Mouse (Mus musculus) liver, adult (tissue): ENCODE measurements around the gene Primpol.

ENCODE experiments used
- GATA4 ChIP-seq: IDR thresholded peaks from 2 replicates; pipeline ENCODE4 v1.6.1; 2014; ENCODE audit warnings: mild to moderate bottlenecking, low read length; ENCODE audit not compliant: insufficient replicate concordance

Gene Primpol

DNA sequence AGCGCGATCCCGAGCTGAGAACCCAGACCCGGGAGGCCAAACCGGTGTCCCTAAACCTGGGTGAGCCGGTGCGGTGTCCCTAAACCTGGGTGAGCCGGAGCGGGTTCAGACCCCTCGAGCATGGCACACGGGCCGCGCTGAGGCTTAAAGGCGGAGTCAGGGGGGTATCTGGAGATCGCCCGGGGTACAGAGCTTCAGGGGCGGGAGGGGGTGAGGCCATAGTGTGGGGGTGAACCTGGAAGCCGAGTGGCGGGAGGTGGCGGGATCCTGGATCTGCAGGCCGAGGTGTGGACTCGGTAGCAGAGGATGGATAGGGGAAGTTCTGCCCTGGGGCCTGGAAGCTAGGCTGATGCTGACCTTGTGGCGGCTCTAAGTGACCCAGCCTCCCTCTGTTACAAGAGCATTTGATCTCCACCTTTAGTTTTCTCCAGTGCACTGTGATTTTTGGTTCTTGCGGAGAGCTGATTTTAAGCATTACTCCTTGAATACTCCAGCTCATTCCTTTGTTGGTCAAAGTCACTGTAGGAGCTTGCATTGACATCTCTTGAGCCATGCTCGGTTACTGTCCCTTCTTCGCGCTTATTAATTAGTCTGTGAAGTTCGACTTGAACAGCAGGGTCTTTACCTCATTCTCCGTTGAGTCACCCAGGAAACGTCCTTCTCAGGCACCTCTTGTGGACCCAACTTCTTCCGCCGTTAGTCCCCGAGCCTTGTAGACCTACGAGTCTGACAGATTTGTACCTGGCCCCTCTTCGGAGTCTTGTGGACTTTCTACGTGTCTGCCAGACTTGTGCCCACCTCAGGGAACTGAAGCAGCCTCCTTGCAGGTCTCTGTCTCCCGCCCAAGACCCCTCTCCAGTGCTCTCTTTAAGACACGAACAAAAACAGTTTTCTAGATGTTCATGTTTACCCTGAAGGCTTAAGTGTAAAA, 943 bp upstream of the Primpol start:
- TF ChIP-seq GATA4: no peak

DNA sequence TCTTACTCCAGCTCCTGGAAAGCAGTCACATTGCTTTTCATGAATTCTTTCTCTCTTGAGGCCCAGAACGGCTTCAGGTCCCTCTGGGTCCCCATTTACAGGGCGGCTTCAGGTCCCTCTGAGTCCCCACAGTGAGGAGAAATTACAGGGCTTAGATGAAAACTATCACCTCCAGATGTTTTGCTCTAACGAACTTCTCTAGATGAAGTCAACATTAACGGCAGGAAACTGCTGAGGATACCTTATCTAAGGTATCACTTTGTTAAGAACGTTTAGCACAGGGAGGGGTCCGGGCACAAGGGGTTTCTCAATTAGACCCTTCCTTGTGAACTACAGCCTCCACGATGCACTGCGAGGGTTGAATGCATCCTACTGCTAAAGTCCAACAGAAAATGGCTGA, 1.1 kb downstream of the Primpol start:
- no peak for TF ChIP-seq GATA4

DNA sequence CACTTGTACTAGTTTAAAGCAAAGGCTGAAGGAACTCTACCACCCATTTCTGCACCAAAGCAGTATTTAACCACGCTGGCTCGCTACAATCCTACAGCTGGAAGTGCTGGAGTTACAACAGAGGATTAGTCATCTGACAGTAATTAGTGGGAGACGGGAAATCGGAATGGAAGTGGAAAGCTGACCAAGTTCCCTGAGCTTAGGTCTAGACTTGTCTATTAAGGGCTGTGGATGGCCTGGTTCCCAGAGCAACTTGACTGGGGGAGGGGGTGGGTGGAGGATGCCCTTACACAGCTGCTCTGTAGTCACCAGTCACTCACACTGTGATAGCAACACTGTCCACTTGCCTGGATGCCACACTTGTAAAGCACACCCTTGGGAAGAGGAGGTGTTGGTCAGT, 3.6 kb downstream of the Primpol start:
- TF ChIP-seq GATA4: no peak

DNA sequence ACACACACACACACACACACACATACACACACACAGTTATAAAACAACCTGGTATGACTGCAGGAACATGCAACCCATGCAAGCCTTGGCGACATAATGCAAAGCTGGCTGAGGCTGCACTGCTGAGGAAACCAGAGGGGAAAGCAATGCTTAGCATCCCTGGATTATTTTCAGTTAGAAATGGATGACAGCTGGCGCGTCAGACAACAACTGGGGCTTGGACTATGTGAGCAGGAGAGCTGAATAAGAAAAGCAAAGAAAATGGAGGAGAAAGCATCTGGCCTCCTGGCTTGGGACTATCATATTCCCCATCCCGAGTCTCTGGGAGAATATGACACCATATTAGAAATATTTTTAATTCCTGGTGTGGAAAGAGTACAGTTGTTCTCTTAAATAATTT, 4.1 kb downstream of the Primpol start:
- TF ChIP-seq GATA4: no peak

DNA sequence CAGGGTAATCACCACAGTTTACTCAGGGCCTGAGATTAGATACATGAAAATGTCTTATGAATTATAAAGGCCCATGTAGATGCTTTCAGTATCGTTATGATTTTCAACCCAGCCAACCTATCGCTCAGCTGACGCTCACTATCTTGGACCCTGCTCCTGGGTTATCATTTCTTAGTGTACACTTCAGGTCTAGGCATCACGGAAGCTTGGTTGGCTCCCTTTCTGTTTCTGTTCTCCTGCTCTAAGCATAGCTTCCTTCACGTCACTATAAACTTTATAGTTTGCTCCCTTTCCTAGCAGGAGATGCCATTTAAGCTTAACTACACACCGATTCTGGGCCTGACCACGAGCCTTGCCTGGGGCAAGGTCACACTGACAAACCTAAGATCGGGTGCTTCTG, 5.5 kb downstream of the Primpol start:
- TF ChIP-seq GATA4: no peak

DNA sequence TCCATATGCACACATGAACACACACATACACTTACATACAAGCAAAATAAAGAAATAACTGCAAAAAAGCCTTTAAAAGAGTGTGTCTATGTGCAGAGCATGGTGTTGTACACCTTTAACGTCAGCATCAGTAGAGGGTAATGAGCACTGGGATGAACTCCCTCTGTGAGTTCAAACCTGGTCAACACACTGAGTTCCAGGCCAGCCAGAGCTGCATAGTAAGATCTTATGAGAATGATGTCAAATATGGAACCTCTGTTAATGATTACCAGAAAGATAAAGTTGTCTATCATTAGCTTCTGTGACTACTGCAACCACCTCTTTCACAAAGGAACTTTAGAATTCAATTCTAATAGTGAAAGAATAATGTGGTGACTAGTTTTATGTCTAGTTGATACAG, 10.1 kb downstream of the Primpol start:
- TF ChIP-seq GATA4: no peak

DNA sequence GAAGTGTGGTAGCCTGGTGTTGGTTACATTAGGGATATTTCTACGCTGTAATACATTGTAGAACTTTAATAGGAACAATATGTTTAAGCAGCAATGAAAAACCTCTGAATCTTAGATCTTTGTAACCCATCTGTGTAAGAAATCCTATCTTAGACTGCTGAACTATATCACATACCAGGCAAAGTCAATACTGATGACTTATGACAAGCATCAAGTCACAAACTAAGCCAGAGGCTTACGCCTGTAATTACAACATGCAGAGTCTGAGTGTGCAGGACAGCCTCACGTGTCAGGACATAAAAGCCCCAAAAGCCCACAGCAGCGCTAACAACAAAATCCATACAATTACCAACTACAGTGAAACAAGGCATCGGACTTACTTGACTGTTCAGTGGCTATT, 13.4 kb downstream of the Primpol start:
- no peak for TF ChIP-seq GATA4

DNA sequence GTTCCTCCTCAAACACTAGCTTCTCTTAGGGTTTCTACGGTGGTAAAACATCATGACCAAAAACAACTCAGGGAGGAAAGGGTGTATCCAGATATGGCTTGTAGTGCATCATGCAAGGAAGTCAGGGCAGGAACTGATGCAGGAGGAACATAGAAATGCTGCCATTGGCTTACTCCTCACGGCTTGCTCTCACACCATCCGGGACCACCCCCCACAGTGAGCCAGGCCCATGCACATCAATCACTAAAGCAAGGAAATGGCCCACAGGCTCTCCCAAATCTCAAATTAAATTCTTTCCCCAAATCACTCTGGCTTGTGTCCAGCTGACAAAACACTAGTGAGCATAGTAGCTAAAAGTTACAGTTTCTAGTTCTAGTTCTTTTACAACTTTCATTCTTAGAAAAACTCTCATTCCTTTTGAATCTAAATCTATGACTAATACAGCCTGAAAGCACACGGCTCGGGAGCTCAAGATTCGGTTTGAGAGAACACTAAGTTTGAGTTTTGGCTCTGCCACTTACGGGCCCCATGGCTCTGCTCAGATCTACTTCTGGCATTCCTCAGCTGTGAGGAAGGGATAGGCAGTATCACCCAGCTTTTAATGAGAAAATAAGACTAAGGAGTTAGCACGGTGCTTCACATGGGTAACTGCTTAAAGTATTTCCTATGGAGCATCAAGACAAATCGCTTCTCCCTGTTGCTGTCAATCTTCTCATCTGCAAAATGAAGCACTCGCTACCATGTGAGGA, 15.9 kb downstream of the Primpol start:
- TF ChIP-seq GATA4: no peak

DNA sequence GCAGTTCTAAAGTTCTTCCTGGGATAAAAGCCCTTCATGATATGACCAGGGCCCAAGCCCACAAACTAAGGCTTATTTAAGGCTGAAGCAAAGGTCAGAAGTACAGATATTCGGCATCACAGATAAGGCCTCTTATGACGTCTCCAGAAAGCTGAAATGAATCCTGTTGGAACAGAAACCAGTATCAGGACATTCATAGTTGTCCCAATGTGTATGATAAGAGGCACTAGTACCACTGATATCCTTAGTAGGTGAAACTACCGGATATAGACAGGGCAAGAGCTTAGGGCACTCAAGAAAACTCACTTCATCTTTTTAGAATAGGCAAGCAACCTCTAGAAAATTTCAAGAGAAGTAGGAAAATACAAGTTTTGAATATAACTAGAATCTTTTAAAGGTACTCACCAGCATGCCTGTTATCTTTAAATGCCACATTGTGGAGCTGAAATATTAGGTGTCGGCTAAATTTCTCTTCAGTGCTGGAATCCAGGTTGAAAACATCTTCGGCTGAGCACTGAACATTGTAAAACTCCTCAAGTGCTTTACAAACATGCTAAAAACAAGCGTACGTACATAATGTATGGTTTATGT, 17.6 kb downstream of the Primpol start:
- no peak for TF ChIP-seq GATA4

DNA sequence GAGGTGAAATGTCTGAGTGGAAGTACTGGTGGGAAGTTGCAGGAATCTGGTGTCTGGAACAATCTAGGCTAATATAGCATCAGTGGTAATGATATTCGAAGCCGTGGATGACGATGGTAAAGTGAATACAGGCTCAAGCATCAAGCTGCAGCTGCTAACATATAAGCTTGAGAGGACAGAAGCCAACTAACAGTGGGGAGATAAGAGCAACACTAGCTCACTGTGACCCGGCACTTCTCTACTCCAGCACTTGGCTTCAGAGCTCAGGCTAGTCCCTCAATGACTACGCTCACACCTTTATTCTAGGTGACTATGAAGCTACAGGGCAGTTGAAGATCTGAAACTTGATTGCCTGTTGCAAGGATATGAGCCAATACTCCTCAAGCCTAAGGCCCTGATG, 18.3 kb downstream of the Primpol start:
- TF ChIP-seq GATA4: no peak

DNA sequence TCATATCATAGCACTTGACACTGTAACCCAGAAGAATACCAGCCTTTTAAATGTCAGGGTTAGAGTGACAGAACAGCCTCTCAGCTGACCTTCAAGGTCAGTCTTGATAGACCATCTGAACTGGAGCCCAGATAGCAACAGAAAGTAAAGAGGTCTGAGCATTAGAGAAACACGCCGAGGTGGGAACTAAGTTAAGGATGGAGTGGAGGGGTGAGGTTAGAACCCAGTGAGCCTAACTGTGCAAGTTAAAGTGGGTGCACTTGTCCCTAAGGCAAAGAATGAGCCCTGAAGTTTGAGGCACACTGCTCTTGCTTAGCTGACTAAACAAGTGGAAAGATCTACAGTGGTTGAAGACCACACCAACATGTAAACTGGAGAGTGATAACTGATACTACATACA, 18.9 kb downstream of the Primpol start:
- no peak for TF ChIP-seq GATA4

DNA sequence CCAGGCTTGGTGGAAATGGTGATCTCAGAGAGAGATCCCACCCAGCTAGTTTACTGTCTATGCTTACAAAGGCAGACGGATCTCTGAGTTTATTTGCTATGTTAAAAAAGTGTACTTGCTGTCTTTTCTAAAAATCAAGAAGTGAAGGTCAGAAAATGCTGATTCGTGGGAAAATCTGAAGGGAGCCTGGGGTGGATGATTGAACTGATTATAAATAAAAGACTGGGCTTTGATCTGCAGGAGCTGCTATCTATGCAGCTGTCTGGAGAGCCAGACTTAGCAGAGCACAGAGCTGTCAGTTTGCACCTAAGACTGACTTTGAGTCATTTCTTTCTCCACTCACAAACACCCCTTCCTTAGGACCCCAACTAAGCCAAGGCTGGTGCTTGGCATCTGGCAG, 19.6 kb downstream of the Primpol start:
- TF ChIP-seq GATA4: no peak

DNA sequence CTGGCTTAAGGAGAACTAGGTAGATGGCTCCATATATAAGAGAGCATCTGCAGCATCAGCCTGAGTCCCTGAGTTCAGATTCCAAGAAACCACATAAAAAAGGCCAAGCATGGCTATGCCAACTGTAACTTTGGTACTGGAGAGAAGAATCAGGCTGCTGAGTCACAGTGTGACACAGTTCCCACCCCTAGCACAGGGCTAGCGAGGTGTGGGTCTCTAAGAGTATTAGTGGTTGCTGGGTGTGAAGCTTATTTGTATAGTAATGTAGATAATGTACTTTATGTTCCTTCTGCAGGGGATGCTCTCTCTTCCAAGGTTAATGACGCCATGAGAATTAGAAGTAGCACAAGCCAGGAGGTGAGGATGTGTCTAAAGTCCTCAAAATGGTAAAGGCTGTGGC, 20.5 kb downstream of the Primpol start:
- TF ChIP-seq GATA4: no peak

DNA sequence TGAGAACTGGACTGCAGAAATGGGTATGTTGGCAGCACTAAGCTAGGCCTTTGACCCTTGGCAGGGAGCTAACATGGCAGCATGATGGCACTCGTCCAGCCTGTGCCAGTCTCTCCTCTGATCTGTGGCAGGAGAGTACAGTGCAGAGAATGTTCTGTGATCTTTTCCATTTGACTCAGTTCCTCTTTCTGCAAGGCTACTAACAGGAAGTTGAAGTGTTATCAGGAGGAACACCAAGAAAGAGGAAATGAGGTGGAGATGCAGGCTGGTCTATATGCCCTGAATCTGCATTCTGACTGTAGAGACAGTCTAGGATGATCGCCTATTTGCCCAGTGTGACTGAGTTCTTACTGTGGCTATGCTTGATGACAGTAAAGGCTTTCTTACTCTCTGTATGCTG, 21.4 kb downstream of the Primpol start:
- TF ChIP-seq GATA4: no peak

DNA sequence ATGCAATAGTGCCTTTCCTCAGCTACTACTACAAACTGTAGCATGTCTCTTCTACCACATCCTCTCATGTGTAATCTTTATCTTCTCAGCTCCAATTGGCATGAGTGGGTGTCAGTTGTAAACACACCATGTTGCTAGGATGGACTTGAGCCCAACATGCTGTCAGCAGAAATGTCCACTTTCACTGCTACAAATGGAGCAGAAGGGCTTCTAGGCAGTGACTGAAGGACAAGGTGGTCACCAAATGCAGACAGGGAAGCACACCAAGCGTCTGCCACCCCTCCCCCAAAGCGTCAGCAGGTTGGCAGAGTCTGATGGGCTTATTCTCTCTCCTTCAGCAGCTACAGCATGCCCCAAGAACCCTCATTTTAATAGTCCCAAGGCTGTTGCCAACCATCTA, 23.2 kb downstream of the Primpol start:
- TF ChIP-seq GATA4: no peak

DNA sequence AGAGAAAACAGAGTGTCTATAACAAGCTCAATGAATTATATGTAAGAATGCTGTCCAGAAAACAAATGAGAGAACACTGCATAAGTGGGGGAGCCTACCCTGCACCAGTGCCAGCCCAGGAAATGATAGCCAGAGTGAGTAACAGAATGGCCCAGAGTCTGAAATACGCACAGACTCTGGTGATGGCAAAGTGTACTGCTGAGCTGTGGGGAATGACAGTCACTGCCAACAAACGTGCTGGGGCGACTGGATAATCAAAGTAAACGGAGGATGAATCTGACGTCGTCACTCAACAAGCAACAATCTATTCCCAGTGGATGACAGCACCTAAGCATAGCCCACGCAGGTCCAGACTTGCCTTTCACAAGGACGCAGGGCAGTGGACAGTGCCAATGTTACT, 23.9 kb downstream of the Primpol start:
- TF ChIP-seq GATA4: no peak
